Mouse (Mus musculus) testis, adult 2 months (tissue): ENCODE data around the gene Sik2.

ENCODE experiments used
- CTCF ChIP-seq: fragments of 200-500 bp; IDR thresholded peaks from 2 replicates; pipeline ENCODE4 v1.5.1; 2012; ENCODE audit warnings: low read depth, mild to moderate bottlenecking, inconsistent platforms, low read length, moderate library complexity; ENCODE audit not compliant: control insufficient read depth, insufficient read depth, insufficient replicate concordance
- POLR2A ChIP-seq: fragments of 200-500 bp; IDR thresholded peaks from 2 replicates; pipeline ENCODE4 v1.6.1; 2012; ENCODE audit warnings: low read depth, mild to moderate bottlenecking, inconsistent platforms, low read length, moderate library complexity; ENCODE audit not compliant: control insufficient read depth

DNA sequence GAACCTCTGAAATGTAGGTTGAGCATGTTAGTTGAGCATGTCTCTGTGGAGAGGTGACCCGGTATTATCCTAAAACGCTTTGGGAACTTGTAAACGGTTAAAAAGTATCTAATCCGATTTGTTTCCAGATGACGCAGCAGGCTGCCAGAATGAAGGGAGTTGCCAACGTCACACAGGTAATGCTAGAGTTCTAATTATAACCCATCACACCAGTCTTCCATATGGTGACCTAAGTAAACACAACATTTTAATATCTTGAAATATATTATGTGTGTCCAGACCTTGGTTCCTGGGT lies 730 bp upstream of the Sik2 start:
- TF ChIP-seq CTCF (no peak), POLR2A (no peak)
